Mouse (Mus musculus): ENCODE measurements around the gene Rnf39. TPM values are rescaled to one million over a fixed set of nuclear protein-coding genes. Genes with fewer than 3 reads are reported as not detected.

Gene Rnf39
- total RNA-seq (2014; rRNA removed) = 4.2 and 6.1 TPM in 2 replicates
- 2.5 and 3.6 TPM in 2 replicates for polyA plus RNA-seq (2015; fragmentation: Nextera tagmentation; extraction: Ambion mirVana)

DNA sequence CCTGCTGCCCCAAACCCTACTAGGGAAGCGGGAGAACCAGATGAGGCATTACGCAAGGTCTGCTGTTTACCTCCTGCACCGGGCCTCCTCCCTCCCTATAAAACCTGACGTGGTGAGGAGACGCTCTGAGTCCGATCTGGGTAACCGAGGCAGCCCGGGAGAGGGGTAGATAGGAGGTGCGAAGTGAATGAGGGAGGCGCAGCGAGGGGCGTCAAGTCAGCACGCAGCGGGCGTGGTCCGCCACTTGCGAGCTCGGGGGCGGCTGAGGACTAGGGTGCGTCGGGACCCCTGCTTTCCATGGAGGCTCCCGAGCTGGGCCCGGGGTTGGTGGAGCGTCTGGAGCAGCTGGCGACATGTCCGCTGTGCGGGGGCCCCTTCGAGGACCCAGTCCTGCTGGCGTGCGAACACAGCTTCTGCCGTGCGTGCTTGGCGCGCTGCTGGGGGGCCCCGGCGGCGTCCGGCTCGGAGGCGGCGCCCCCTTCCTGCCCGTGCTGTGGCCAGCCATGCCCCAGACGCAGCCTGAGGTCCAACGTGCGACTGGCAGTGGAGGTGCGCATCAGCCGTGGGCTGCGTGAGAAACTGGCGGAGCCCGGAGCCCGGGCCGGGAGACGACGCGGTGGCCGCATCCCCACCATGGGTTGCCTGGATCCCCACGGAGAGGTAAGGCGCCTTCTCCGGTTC, at the start of gene Rnf39:
TSS of gene Rnf39 (plus strand) at position 128 of the 681 bp plus-strand sequence.
- Histone ChIP-seq H3K27ac (no peak within 1 kb of the TSS), H3K36me3 (ENCODE audit: insufficient read depth, low read length) (no peaks in the 10 kb centered on the region), H3K4me2 (ENCODE audit: low read depth, low read length) (peak within 1 kb of the TSS; percentile 67), H3K27me3 (ENCODE audit: insufficient read depth, low read length) (peaks cover 6% of the 10 kb centered on the region; the same call in 1 of the 2 replicates), H3K9me3 (ENCODE audit: low read length) (no peaks in the 10 kb centered on the region), H3K4me1 (ENCODE audit: insufficient read depth, low read length) (peaks cover 19% of the 10 kb centered on the region), H3K4me3 (ENCODE audit: low read length) (peak within 1 kb of the TSS; percentile 39), H3K9ac (replicated peaks; ENCODE audit: low read length) (peak within 1 kb of the TSS; percentile 51)
- WGBS = 4% methylated on average over 58 of the region's 59 CpGs
- no peak for TF ChIP-seq CTCF (IDR thresholded peaks at IDR 0.05; ENCODE audit: low read depth)
- ATAC-seq (no peak), DNase-seq (ENCODE audit: low spot score) (no peak)

DNA sequence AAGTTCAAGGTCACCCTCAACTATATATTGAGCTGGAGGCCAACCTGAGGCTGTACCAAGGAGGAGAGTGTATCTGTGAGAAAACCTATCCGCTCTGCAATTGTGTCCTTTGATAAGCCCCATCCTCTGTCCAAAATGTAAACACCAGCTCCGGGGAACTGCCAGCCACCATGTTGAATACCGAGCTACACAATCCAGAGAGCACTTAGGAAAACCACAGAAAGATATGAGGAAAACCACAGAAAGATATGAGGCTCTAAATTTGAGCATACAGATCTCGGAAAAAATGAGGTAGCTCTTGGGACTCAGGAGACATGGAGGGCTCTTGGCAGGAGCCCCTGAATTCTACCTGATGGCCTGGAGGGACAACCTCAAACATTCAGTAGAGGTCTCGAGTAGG, 49.3 kb upstream of the Rnf39 start:
- H3K9me3 ChIP-seq (ENCODE audit: low read length) = no peaks in the 10 kb centered on the region
- no peak overlapping the region for H3K4me2 ChIP-seq (ENCODE audit: low read depth, low read length)
- ATAC-seq (no peak), DNase-seq (ENCODE audit: low spot score) (no peak)
- no peak overlapping the region for H3K27ac ChIP-seq
- no peak for TF ChIP-seq CTCF (IDR thresholded peaks at IDR 0.05; ENCODE audit: low read depth)
- no peaks in the 10 kb centered on the region for H3K36me3 ChIP-seq (ENCODE audit: insufficient read depth, low read length)
- no peak overlapping the region for H3K9ac ChIP-seq (replicated peaks; ENCODE audit: low read length)
- H3K4me3 ChIP-seq (ENCODE audit: low read length) = no peak overlapping the region
- no peaks in the 10 kb centered on the region for H3K27me3 ChIP-seq (ENCODE audit: insufficient read depth, low read length)
- no peaks in the 10 kb centered on the region for H3K4me1 ChIP-seq (ENCODE audit: insufficient read depth, low read length)
- WGBS = 77% methylated on average over 5 of the region's 5 CpGs

- H3K27ac ChIP-seq = no peak overlapping the region
- 80% methylated on average over 1 of the region's 1 CpGs for WGBS
- no peaks in the 10 kb centered on the region for H3K4me1 ChIP-seq (ENCODE audit: insufficient read depth, low read length)
- H3K4me2 ChIP-seq (ENCODE audit: low read depth, low read length) = no peak overlapping the region
- DNase-seq (ENCODE audit: low spot score) (peak; percentile 52), ATAC-seq (no peak)
- peak; percentile 69 for TF ChIP-seq CTCF (IDR thresholded peaks at IDR 0.05; ENCODE audit: low read depth)
- H3K27me3 ChIP-seq (ENCODE audit: insufficient read depth, low read length) = no peaks in the 10 kb centered on the region
- H3K9me3 ChIP-seq (ENCODE audit: low read length) = no peaks in the 10 kb centered on the region
- no peak overlapping the region for H3K4me3 ChIP-seq (ENCODE audit: low read length)
- no peak overlapping the region for H3K9ac ChIP-seq (replicated peaks; ENCODE audit: low read length)
- no peaks in the 10 kb centered on the region for H3K36me3 ChIP-seq (ENCODE audit: insufficient read depth, low read length)
Observed at GRCm38 (mm10) chr17:36896583-36896982, 46.1 kb upstream of the Rnf39 start.

GRCm38 (mm10) chr17:36897065-36897464, 45.7 kb upstream of the Rnf39 start:
- Histone ChIP-seq H3K4me2 (ENCODE audit: low read depth, low read length) (no peak overlapping the region), H3K9ac (replicated peaks; ENCODE audit: low read length) (no peak overlapping the region), H3K4me3 (ENCODE audit: low read length) (no peak overlapping the region), H3K27ac (no peak overlapping the region), H3K36me3 (ENCODE audit: insufficient read depth, low read length) (no peaks in the 10 kb centered on the region), H3K9me3 (ENCODE audit: low read length) (no peaks in the 10 kb centered on the region), H3K4me1 (ENCODE audit: insufficient read depth, low read length) (no peaks in the 10 kb centered on the region), H3K27me3 (ENCODE audit: insufficient read depth, low read length) (no peaks in the 10 kb centered on the region)
- DNase-seq (ENCODE audit: low spot score) = no peak
- no peak for ATAC-seq
- TF ChIP-seq CTCF (IDR thresholded peaks at IDR 0.05; ENCODE audit: low read depth) = no peak

GRCm38 (mm10) chr17:36897552-36898205, 45.0 kb upstream of the Rnf39 start, which contains the start of gene Trim31:
TSS of gene Trim31 (plus strand) at chr17:36898118.
- 72% methylated on average over 6 of the region's 6 CpGs for WGBS
- no peaks in the 10 kb centered on the region for H3K4me1 ChIP-seq (ENCODE audit: insufficient read depth, low read length)

GRCm38 (mm10) chr17:36899376-36899775, 43.3 kb upstream of the Rnf39 start:
- Histone ChIP-seq H3K27ac (no peak overlapping the region), H3K36me3 (ENCODE audit: insufficient read depth, low read length) (no peaks in the 10 kb centered on the region), H3K4me2 (ENCODE audit: low read depth, low read length) (no peak overlapping the region), H3K4me1 (ENCODE audit: insufficient read depth, low read length) (no peaks in the 10 kb centered on the region), H3K27me3 (ENCODE audit: insufficient read depth, low read length) (no peaks in the 10 kb centered on the region), H3K9ac (replicated peaks; ENCODE audit: low read length) (no peak overlapping the region), H3K4me3 (ENCODE audit: low read length) (no peak overlapping the region), H3K9me3 (ENCODE audit: low read length) (no peaks in the 10 kb centered on the region)
- WGBS = 86% methylated on average over 4 of the region's 4 CpGs
- no peak for ATAC-seq
- no peak for TF ChIP-seq CTCF (IDR thresholded peaks at IDR 0.05; ENCODE audit: low read depth)
- DNase-seq (ENCODE audit: low spot score) = no peak

More at GRCm38 (mm10) chr17:36897552-36898205, 45.0 kb upstream of the Rnf39 start, which contains the start of gene Trim31:
- no peak within 1 kb of the TSS for H3K27ac ChIP-seq
- H3K36me3 ChIP-seq (ENCODE audit: insufficient read depth, low read length) = no peaks in the 10 kb centered on the region
- ATAC-seq = no peak
- no peak for DNase-seq (ENCODE audit: low spot score)
- H3K27me3 ChIP-seq (ENCODE audit: insufficient read depth, low read length) = no peaks in the 10 kb centered on the region
- no peak within 1 kb of the TSS for H3K9ac ChIP-seq (replicated peaks; ENCODE audit: low read length)
- TF ChIP-seq CTCF (IDR thresholded peaks at IDR 0.05; ENCODE audit: low read depth) = no peak
- no peak within 1 kb of the TSS for H3K4me3 ChIP-seq (ENCODE audit: low read length)
- no peaks in the 10 kb centered on the region for H3K9me3 ChIP-seq (ENCODE audit: low read length)
- no peak within 1 kb of the TSS for H3K4me2 ChIP-seq (ENCODE audit: low read depth, low read length)

DNA sequence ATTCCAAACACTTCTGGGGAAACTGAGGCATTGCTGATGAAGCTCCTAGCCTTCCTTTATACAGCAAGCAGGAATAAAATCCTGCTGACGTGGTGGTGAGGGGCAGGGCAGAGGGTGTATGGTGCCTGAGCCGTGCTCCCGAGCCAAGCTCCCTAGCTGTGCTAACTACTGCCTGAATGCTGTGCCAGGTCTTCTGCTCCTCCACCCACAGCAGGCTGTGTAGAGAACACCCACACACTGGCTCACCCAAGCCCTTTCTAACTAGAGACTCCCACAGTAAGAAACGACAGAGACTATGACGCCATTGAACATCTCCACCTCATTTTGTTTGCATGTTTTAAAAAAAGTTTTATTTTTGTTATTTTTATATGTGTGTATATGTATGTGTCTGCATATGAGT, 42.7 kb upstream of the Rnf39 start:
- no peaks in the 10 kb centered on the region for H3K36me3 ChIP-seq (ENCODE audit: insufficient read depth, low read length)
- DNase-seq (ENCODE audit: low spot score) = no peak
- no peak for TF ChIP-seq CTCF (IDR thresholded peaks at IDR 0.05; ENCODE audit: low read depth)
- H3K9me3 ChIP-seq (ENCODE audit: low read length) = no peaks in the 10 kb centered on the region
- H3K4me2 ChIP-seq (ENCODE audit: low read depth, low read length) = no peak overlapping the region
- no peak overlapping the region for H3K4me3 ChIP-seq (ENCODE audit: low read length)
- no peaks in the 10 kb centered on the region for H3K4me1 ChIP-seq (ENCODE audit: insufficient read depth, low read length)
- H3K27me3 ChIP-seq (ENCODE audit: insufficient read depth, low read length) = no peaks in the 10 kb centered on the region
- no peak overlapping the region for H3K27ac ChIP-seq
- ATAC-seq = no peak
- 79% methylated on average over 5 of the region's 5 CpGs for WGBS
- no peak overlapping the region for H3K9ac ChIP-seq (replicated peaks; ENCODE audit: low read length)

Measured in hindbrain, postnatal 0 days (tissue).